Mouse (Mus musculus) retina, adult 2 months (tissue): ENCODE data around the gene Foxk2.
"Not testable (repeated sequence)": the region's sequence is repeated elsewhere in the genome, so short reads cannot be mapped to it uniquely, and the experiment has no call there.

ENCODE experiments used
- DNase-seq: peaks from one replicate; pipeline ENCODE4 v3.0.0-alpha.2; 2012; ENCODE audit warnings: low read depth, low spot score

The Foxk2 gene

GRCm38 (mm10) chr11:121278011-121278410, 18.2 kb downstream of the Foxk2 start:
- no peak for DNase-seq

GRCm38 (mm10) chr11:121282911-121283310, 23.1 kb downstream of the Foxk2 start:
- DNase-seq, result no peak

- no peak for DNase-seq
These were observed 30.1 kb downstream of the Foxk2 start for GRCm38 (mm10) chr11:121289859-121290258.

GRCm38 (mm10) chr11:121294771-121295170, 35.0 kb downstream of the Foxk2 start:
- no peak for DNase-seq

- DNase-seq, result no peak
These were observed 38.7 kb downstream of the Foxk2 start for GRCm38 (mm10) chr11:121298493-121298892.

- DNase-seq, result no peak
These were observed 40.5 kb downstream of the Foxk2 start for GRCm38 (mm10) chr11:121300265-121300664.

DNA sequence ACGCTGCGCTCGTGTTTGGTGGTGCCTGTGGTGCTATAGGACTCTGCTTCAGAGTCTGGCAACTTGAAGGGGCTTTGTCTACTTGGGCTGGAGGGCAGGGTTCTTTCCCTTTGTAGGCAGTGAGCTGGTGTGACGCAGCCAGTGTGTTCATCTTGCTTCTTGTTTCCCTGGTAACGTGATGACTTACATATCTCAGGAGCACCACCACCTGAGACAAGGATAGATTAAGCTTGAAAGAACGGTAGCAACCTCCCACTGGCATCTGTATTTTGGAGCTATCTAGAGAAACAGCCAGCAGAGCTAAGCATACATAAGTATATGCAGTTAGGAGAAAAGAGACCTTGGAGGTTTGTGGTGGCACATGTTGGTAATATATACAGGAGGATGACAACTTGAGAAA, 45.6 kb downstream of the Foxk2 start:
- no peak for DNase-seq

- DNase-seq, result no peak
These were observed 46.8 kb downstream of the Foxk2 start for GRCm38 (mm10) chr11:121306608-121307007.

GRCm38 (mm10) chr11:121307712-121308111, 47.9 kb downstream of the Foxk2 start:
- not testable (repeated sequence) for DNase-seq

DNA sequence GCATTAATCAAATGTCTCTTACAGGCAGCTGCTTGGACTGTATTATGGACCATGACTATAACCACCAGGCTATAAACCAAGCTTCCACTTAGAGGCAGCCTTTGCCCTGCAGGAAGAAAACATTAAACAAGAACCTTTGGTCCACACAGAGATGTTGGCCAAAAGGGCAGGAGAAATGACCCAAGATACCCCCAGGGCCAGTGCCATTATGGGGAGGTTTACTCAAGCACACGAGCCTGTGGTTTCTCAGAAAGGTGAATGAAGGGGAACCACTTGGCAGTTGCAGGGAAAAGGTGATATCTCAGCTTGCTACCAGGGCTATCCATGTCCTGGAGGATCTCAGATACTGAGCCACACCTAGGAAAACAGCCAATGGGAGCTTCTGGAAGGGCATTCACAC, 66.2 kb downstream of the Foxk2 start:
- DNase-seq, result no peak

DNA sequence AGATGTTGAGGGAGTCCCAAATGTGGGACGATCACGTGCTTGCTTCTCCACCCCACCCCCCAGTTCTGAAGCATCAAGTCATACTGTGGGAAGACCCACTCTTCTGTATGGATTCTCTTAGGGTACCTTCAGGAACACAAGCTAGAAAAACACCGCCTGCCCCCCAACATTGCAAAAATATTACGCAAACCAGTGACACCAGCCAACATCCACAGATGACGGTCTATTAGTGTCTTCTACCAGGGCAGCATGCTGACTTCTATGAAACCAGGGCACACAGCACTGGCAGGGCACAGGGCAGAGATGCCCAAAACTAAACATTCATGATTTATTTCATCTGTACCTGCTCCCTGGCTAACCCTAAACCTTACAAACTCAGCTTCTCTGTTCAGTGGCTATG, 66.9 kb downstream of the Foxk2 start:
- DNase-seq, result no peak

GRCm38 (mm10) chr11:121328206-121328605, 68.4 kb downstream of the Foxk2 start:
- DNase-seq, result no peak

DNA sequence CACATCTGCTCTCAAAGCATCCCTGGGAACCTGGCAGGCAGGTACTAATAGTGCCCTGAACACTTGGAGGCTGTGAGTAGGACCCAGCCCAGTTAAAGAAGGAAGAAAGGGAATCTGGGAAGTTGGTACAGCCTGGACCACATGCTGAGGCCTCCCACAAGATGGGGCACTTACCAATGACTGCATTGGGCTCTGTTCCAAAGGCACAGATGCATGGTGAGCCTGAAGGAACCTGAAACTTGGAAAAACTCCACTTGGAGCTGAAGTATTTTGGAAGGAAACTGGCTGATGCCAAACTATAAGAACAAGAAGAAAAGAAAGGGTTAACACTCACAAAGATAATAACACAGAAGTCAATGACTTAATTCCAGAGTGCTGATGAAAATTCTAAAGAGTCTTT, 68.8 kb downstream of the Foxk2 start:
- DNase-seq, result no peak

DNA sequence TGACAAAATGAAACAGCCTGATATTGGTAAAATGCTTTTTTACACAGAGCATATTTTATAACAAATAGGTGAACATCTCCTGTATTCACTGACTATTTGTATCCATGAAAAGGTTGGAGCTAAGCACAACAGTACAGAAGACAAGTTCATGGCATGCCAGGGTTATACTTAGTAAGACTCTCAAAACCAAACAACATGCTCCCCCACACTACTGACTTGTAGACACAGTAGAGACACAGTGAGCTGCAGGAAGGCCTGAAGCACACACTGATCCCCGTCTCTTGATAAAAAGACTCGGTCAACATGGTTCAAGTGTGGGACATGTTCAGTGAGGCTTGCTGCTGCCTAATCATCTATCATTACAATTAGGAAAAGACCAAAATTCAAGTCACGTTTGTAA, 71.9 kb downstream of the Foxk2 start:
- no peak for DNase-seq

DNA sequence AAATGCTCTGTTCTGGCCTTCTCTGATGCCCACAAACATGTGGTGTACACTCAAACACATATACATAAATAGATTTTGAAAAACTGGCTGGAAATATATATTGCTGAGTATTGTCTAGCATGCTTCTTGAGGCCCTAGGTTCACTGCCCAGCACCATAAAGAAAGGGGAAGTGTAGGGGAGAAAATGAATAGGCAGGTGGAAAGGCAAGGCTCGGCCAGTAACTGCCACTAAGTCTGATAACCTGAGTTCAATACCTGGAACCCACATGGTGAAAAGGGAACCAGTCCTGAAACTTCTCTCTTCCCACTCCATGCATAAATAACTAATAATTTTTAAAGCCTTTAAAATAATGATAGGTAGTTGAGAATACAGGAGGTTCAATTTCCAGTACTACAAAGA, 79.9 kb downstream of the Foxk2 start:
- DNase-seq, result no peak

- no peak for DNase-seq
These were observed 80.5 kb downstream of the Foxk2 start for GRCm38 (mm10) chr11:121340287-121340686.

- not testable (repeated sequence) for DNase-seq
These were observed 82.6 kb downstream of the Foxk2 start for GRCm38 (mm10) chr11:121342423-121342822.

- DNase-seq, result no peak
These were observed 87.2 kb downstream of the Foxk2 start for GRCm38 (mm10) chr11:121347036-121347435.

- no peak for DNase-seq
These were observed 88.4 kb downstream of the Foxk2 start for GRCm38 (mm10) chr11:121348166-121348565.

DNA sequence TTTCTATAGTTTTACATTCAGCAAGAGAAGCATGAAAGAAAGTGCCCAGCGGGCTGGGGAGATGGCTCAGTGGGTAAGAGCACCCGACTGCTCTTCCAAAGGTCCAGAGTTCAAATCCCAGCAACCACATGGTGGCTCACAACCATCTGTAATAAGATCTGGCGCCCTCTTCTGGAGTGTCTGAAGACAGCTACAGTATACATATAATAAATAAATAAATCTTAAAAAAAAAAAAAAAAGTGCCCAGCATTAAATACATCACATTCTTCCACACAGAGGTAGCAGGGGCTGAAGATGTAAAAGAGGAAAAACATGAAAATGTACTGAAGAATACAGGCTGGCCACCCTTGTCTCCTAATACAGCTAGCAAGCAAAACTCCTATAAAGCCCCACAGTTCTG, 88.9 kb downstream of the Foxk2 start:
- not testable (repeated sequence) for DNase-seq

GRCm38 (mm10) chr11:121353326-121354090, 93.7 kb downstream of the Foxk2 start:
- no peak for DNase-seq

GRCm38 (mm10) chr11:121354091-121354707, 94.4 kb downstream of the Foxk2 start, which contains the start of gene Wdr45b:
Wdr45b (minus strand) TSS chr11:121354445.
- peak; percentile 96 for DNase-seq
